Mouse (Mus musculus) ES-E14 (cell line): ENCODE results near the gene Hlcs.

ENCODE experiments used
- HCFC1 ChIP-seq: IDR thresholded peaks from 2 replicates; pipeline ENCODE4 v1.6.1; 2012; ENCODE audit warnings: low read length, inconsistent platforms, borderline replicate concordance; ENCODE audit not compliant: insufficient read depth
- MAFK ChIP-seq: IDR thresholded peaks from 2 replicates; pipeline ENCODE4 v1.6.1; 2014; ENCODE audit warnings: mild to moderate bottlenecking, low read depth, low read length, inconsistent platforms; ENCODE audit not compliant: insufficient read depth
- ZC3H11A ChIP-seq: IDR thresholded peaks from 2 replicates; pipeline ENCODE4 v1.6.1; 2012; ENCODE audit warnings: low read depth, mild to moderate bottlenecking, inconsistent platforms, low read length, borderline replicate concordance
- ZNF384 ChIP-seq: IDR thresholded peaks from 2 replicates; pipeline ENCODE4 v1.6.1; 2012; ENCODE audit warnings: low read depth, low read length, inconsistent platforms

- no peak for TF ChIP-seq HCFC1
- no peak for TF ChIP-seq ZC3H11A
- no peak for TF ChIP-seq MAFK
- no peak for TF ChIP-seq ZNF384
Observed at GRCm38 (mm10) chr16:94262501-94262900, 50.9 kb downstream of the Hlcs start.
